Mouse (Mus musculus) heart, postnatal 4 days (tissue): ENCODE data around the gene Rorb. TPM values are rescaled to one million over a fixed set of nuclear protein-coding genes. Genes with fewer than 3 reads are reported as not detected.

ENCODE experiments used
- DNase-seq: peaks from one replicate; pipeline ENCODE4 v3.0.0; 2021
- total RNA-seq, 2 experiments: library from RNA; stranded (reverse); gene quantifications; 2 replicates each; pipeline ENCODE4 v1.2.3; 2021

Gene Rorb
- total RNA-seq, 2 experiments from 2014 or later = 0.26 to 0.29 TPM

DNA sequence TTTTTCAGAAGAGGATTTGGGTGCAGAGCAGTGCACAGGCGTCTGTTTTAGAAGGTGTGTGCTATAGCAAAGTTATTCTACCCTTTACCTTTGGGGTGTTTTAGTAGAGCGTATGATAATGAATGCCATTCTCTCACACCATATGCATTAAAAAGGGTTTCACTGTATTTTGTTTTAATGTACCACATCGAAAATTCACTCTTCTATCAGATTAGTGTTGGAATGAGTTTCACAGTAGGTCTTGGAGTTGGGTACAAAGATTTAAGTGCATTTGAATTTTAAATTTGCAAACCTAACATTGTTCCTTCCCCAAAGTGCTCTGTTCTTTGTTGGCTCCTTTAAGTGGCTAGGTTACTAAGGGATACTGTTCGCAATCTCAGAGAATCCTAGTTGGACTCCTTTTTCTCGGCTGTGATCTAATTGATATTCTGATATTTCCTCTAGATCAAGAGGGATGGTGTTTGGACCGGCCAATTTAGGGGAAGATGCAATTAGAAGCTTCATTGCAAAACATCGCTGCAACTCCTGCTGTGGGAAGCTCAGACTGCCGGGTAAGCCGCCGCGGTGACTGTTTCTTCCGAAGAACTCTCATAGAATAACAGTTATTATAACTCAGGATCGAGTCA, 222.4 kb downstream of the Rorb start:
- no peak for DNase-seq

DNA sequence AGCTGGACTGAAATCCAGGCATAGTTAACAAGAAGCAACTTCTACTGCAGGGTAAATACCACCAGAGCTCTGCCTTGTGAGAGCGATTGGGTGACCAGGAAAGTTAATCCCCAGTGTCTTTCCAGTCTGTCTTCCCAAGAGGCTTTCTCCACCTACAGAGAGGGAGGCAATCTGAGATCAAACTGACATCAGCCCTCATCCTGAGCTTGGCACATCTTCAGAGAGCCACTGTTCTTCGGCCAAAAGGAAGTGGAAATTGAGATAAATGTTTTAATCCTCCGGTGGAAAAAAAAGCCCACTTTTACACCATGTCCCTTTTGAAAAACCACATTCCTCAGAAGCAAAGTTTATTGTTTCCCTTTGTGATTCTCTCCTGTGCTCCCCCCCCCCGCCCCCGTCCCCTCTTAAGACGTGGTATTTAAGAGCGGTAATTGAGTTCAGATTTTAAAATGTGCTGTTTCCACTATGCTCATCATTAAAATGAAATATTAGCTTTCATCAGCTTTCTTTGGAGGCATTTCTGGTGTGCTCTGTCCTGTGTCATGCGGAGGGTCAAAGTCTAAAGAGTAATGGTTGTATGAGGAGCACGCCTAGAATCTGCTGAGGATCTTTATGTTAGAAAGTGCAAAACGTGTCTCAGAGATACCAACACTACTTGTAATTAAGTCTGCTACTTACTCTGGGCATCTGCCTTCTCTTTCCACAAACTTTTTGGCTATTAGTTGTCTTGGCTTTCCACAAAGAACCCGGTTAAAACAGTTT, 223.2 kb downstream of the Rorb start:
- no peak for DNase-seq

GRCm38 (mm10) chr19:18881162-18881561, 229.8 kb downstream of the Rorb start:
- DNase-seq = no peak
